Comparison of ENCODE assay signal across 8 mouse cellular contexts in genomic region chr1:13494727-13495404, GRCm38 (mm10).
DNase-seq lines count a peak whose midpoint lies in the region; ATAC-seq and TF ChIP-seq lines count a peak whose summit lies in the region.

No protein-coding gene starts in this region.

- DNase-seq in lung, adult 2 months, result no peak
- peak; percentile 1 to 18 for DNase-seq in kidney, adult 8-10 months
- no peak for DNase-seq in cerebellum, adult 2 months
- no peak for DNase-seq in adrenal gland, postnatal 25 days
- DNase-seq in cerebellum, postnatal 10 days, result no peak

- no peaks in the 10 kb centered on the region for H3K36me3 ChIP-seq in lung, embryonic 16.5 days (ENCODE audit: control insufficient read depth, insufficient read depth, low read length)
- no peaks in the 10 kb centered on the region for H3K36me3 ChIP-seq in embryonic facial prominence, embryonic 13.5 days
- H3K36me3 ChIP-seq in midbrain, embryonic 12.5 days, result no peaks in the 10 kb centered on the region

- no peaks in the 10 kb centered on the region for H3K9me3 ChIP-seq in lung, embryonic 16.5 days (ENCODE audit: control insufficient read depth, low read length)
- no peaks in the 10 kb centered on the region for H3K9me3 ChIP-seq in embryonic facial prominence, embryonic 13.5 days
- H3K9me3 ChIP-seq in midbrain, embryonic 12.5 days, result no peaks in the 10 kb centered on the region

- peak overlapping the region; percentile 24 for H3K4me3 ChIP-seq in lung, embryonic 16.5 days (ENCODE audit: low read length)
- H3K4me3 ChIP-seq in lung, adult 2 months (replicated peaks; ENCODE audit: extremely low read depth, low read depth, low read length), result no peak overlapping the region
- H3K4me3 ChIP-seq in embryonic facial prominence, embryonic 13.5 days, result peak overlapping the region; percentile 38
- H3K4me3 ChIP-seq in midbrain, embryonic 12.5 days, result peak overlapping the region; percentile 6; the same call in 1 of the 2 replicates
- H3K4me3 ChIP-seq in cerebellum, adult 2 months (replicated peaks; ENCODE audit: insufficient read depth, low read depth, low read length), result no peak overlapping the region

- ATAC-seq in lung, embryonic 16.5 days (ENCODE audit: low read depth), result no peak
- no peak for ATAC-seq in embryonic facial prominence, embryonic 13.5 days (ENCODE audit: insufficient number of reproducible peaks, insufficient read depth, low FRiP score, low TSS enrichment, low read depth)
- ATAC-seq in midbrain, embryonic 12.5 days (ENCODE audit: low FRiP score, low read depth), result no peak

- no peak for TF ChIP-seq POLR2A in lung, adult 2 months (IDR thresholded peaks at IDR 0.05; ENCODE audit: borderline replicate concordance, extremely low read depth, low read depth, low read length)
- TF ChIP-seq POLR2A in cerebellum, adult 2 months (IDR thresholded peaks at IDR 0.05; ENCODE audit: borderline replicate concordance, insufficient read depth, low read length), result no peak

- no peak for TF ChIP-seq CTCF in lung, adult 2 months (IDR thresholded peaks at IDR 0.05; ENCODE audit: insufficient read depth, low read length)
- no peak for TF ChIP-seq CTCF in cerebellum, adult 2 months (IDR thresholded peaks at IDR 0.05; ENCODE audit: borderline replicate concordance, insufficient read depth, low read depth, low read length)

- peak overlapping the region; percentile 32; the same call in 1 of the 2 replicates for H3K9ac ChIP-seq in lung, embryonic 16.5 days (ENCODE audit: low read length)
- peak overlapping the region; percentile 54 for H3K9ac ChIP-seq in embryonic facial prominence, embryonic 13.5 days
- no peak overlapping the region for H3K9ac ChIP-seq in midbrain, embryonic 12.5 days (replicated peaks)

- WGBS in lung, embryonic 16.5 days, result 31% methylated on average over 16 of the region's 16 CpGs
- WGBS in lung, adult 2 months, result 35% methylated on average over 16 of the region's 16 CpGs
- 19% methylated on average over 16 of the region's 16 CpGs for WGBS in embryonic facial prominence, embryonic 13.5 days
- WGBS in midbrain, embryonic 12.5 days, result 17% methylated on average over 16 of the region's 16 CpGs
- WGBS in cerebellum, adult 2 months, result 47% methylated on average over 16 of the region's 16 CpGs

- H3K4me2 ChIP-seq in lung, embryonic 16.5 days (ENCODE audit: low read depth, low read length), result peak overlapping the region; percentile 44
- H3K4me2 ChIP-seq in embryonic facial prominence, embryonic 13.5 days, result peak overlapping the region; percentile 57
- peak overlapping the region; percentile 33 for H3K4me2 ChIP-seq in midbrain, embryonic 12.5 days (replicated peaks)

- H3K4me1 ChIP-seq in lung, embryonic 16.5 days (replicated peaks; ENCODE audit: control insufficient read depth, insufficient read depth, low read length), result no peaks in the 10 kb centered on the region
- H3K4me1 ChIP-seq in lung, adult 2 months (ENCODE audit: control insufficient read depth, insufficient read depth, low read length), result no peaks in the 10 kb centered on the region
- peaks cover 11% of the 10 kb centered on the region for H3K4me1 ChIP-seq in embryonic facial prominence, embryonic 13.5 days
- H3K4me1 ChIP-seq in midbrain, embryonic 12.5 days, result no peaks in the 10 kb centered on the region
- H3K4me1 ChIP-seq in cerebellum, adult 2 months (ENCODE audit: control insufficient read depth, insufficient read depth, low read length), result no peaks in the 10 kb centered on the region

- H3K27ac ChIP-seq in lung, embryonic 16.5 days (ENCODE audit: low read length), result no peak overlapping the region
- H3K27ac ChIP-seq in embryonic facial prominence, embryonic 13.5 days, result no peak overlapping the region
- no peak overlapping the region for H3K27ac ChIP-seq in midbrain, embryonic 12.5 days (replicated peaks)
- H3K27ac ChIP-seq in cerebellum, adult 2 months (ENCODE audit: insufficient read depth, low read length), result no peak overlapping the region

- H3K27me3 ChIP-seq in lung, embryonic 16.5 days (ENCODE audit: control insufficient read depth, insufficient read depth, low read depth, low read length), result no peaks in the 10 kb centered on the region; the same call in 1 of the 2 replicates
- peaks cover 6% of the 10 kb centered on the region; the same call in 1 of the 2 replicates for H3K27me3 ChIP-seq in embryonic facial prominence, embryonic 13.5 days
- peaks cover 32% of the 10 kb centered on the region for H3K27me3 ChIP-seq in midbrain, embryonic 12.5 days
- no peaks in the 10 kb centered on the region for H3K27me3 ChIP-seq in cerebellum, adult 2 months (ENCODE audit: control insufficient read depth, insufficient read depth, low read length)

Comparison
In these comparisons a context has a peak if more than half of its experiments do, and no peak if none do; other contexts are left out.
1. H3K4me3 ChIP-seq: peak in lung, embryonic 16.5 days (single experiment), embryonic facial prominence, embryonic 13.5 days (single experiment) and midbrain, embryonic 12.5 days (single experiment); none in lung, adult 2 months (single experiment) and cerebellum, adult 2 months (single experiment).
2. DNase-seq: peak in kidney, adult 8-10 months (2 of 2); none in lung, adult 2 months (single experiment), cerebellum, adult 2 months (0 of 2), adrenal gland, postnatal 25 days (single experiment) and cerebellum, postnatal 10 days (0 of 2).
3. Peak in every context shown above with its lines, with median percentiles within 50 percentile points of each other: H3K4me2 ChIP-seq.